Mouse (Mus musculus): Measurements from ENCODE around the gene Usp24. TPM values are rescaled to one million over a fixed set of nuclear protein-coding genes. Genes with fewer than 3 reads are reported as not detected.

Usp24 gene
- 13.9 and 16.7 TPM in 2 replicates for total RNA-seq (2012; rRNA removed)
- total RNA-seq (2014; rRNA removed), result 12.2 and 13.0 TPM in 2 replicates
- polyA plus RNA-seq (2012; ENCODE audit: insufficient read length, low read depth), result 20.4 and 25.7 TPM in 2 replicates

DNA sequence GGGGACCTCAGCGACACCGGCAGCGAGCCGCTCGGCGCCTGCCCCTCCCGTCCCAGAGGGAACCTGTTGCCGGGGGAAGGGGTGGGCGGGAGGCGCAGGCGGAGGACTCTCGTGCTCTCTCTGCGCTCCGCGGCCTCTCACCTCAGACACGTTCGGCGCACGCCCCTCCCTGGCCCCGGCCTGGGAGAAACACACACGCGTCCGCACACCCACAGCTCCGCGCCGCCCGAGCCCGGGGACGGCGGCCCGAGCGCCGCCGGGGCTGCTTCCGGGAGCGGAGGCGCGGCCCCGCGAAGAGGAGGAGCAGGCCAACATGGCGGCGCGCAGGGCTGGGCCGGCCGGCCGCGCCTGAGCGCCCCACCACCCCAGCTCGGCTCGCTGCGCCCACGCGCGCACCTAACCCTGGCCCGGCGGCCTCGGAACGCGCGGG, at the start of gene Usp24:
Gene Usp24 (plus strand): TSS at position 293 of the 430 bp plus-strand sequence.
- no peaks in the 10 kb centered on the region for H3K27me3 ChIP-seq (replicated peaks)
- dilution Hi-C loops (cut with MboI; ENCODE audit: extremely low pct_ligation_motif_present, extremely low pct_unique_long_range_greater_than_20kb, low sequenced_read_pairs), result no loop called here
- H3K9ac ChIP-seq (ENCODE audit: insufficient read depth, low read depth), result peak within 1 kb of the TSS; percentile 86
- peak within 1 kb of the TSS; percentile 74 for H3K4me2 ChIP-seq (ENCODE audit: insufficient read depth, low read depth, poor library complexity, severe bottlenecking)
- peaks cover 0 to 3% of the 10 kb centered on the region in 2 experiments for H3K36me3 ChIP-seq (replicated peaks in 1 of 2; ENCODE audit: control insufficient read depth in 1 of 2, insufficient read depth in 1 of 2, low read length in 1 of 2)
- peaks cover 15% of the 10 kb centered on the region for H3K79me2 ChIP-seq (replicated peaks; ENCODE audit: control insufficient read depth, extremely low read depth, insufficient read depth, poor library complexity, severe bottlenecking)
- H3K27ac ChIP-seq (ENCODE audit: insufficient read depth, low read depth), result peak within 1 kb of the TSS; percentile 39
- peak within 1 kb of the TSS; percentile 85 to 98 (median 98) for H3K4me3 ChIP-seq (replicated peaks in 1 of 3; ENCODE audit: low read depth in 2 of 3, low read length in 2 of 3, poor library complexity in 1 of 3)
- TF ChIP-seq MEF2A (IDR thresholded peaks at IDR 0.05; ENCODE audit: borderline replicate concordance, low read depth, low read length) (no peak), MAFK (IDR thresholded peaks at IDR 0.05; ENCODE audit: insufficient replicate concordance, low read length) (no peak), POLR2AphosphoS2 (IDR thresholded peaks at IDR 0.05; ENCODE audit: low read depth, low read length) (no peak), E2F4 (IDR thresholded peaks at IDR 0.05; ENCODE audit: insufficient replicate concordance, low read depth, low read length) (no peak), JUN (IDR thresholded peaks at IDR 0.05; ENCODE audit: insufficient read depth, low read depth, low read length) (no peak), TCF12 (IDR thresholded peaks at IDR 0.05; ENCODE audit: low read depth, low read length) (peak; percentile 60; the same call in 1 of the 2 replicates), NELFE (IDR thresholded peaks at IDR 0.05; ENCODE audit: low read depth, low read length) (peak; percentile 79), ZMIZ1 (IDR thresholded peaks at IDR 0.05; ENCODE audit: low read depth, low read length) (peak; percentile 71; the same call in 1 of the 2 replicates), RCOR1 (conservative IDR thresholded peaks at IDR 0.05; ENCODE audit: low read depth, low read length) (no peak), ZKSCAN1 (IDR thresholded peaks at IDR 0.05; ENCODE audit: borderline replicate concordance, low read depth, low read length) (no peak), CTCF (conservative IDR thresholded peaks at IDR 0.05 in 1 of 2, IDR thresholded peaks at IDR 0.05 in 1 of 2; ENCODE audit: low read depth in 2 of 2, low read length in 2 of 2) (no peak), ELF1 (IDR thresholded peaks at IDR 0.05; ENCODE audit: low read depth, low read length) (peak; percentile 87), NRF1 (IDR thresholded peaks at IDR 0.05; ENCODE audit: low read depth, low read length) (peak; percentile 57; the same call in 1 of the 2 replicates), HCFC1 (IDR thresholded peaks at IDR 0.05; ENCODE audit: low read depth, low read length) (no peak), UBTF (IDR thresholded peaks at IDR 0.05; ENCODE audit: low read depth, low read length) (0 out of 2 replicates have a peak, but pooled peaks have one; percentile 73), POLR2A (IDR thresholded peaks at IDR 0.05; ENCODE audit: low read depth, low read length) (peak; percentile 92), CHD2 (IDR thresholded peaks at IDR 0.05; ENCODE audit: low read length) (no peak), RAD21 (IDR thresholded peaks at IDR 0.05; ENCODE audit: low read depth, low read length) (no peak), IRF4 (IDR thresholded peaks at IDR 0.05; ENCODE audit: low read depth, low read length) (no peak), BHLHE40 (IDR thresholded peaks at IDR 0.05; ENCODE audit: low read depth, low read length) (peak; percentile 58; the same call in 1 of the 2 replicates)
- H3K9me3 ChIP-seq (replicated peaks; ENCODE audit: low read length), result no peaks in the 10 kb centered on the region
- DNase-seq (ENCODE audit: extremely low read depth), result peak; percentile 42
- H3K4me1 ChIP-seq (ENCODE audit: control insufficient read depth in 1 of 2, insufficient read depth in 2 of 2), result peaks cover 2 to 51% of the 10 kb centered on the region in 2 experiments; a peak in 3 of 4 replicates
- in situ Hi-C loops (cut with MboI; ENCODE audit: low pct_ligation_motif_present, low pct_unique_long_range_greater_than_20kb, low sequenced_read_pairs), result no loop called here

DNA sequence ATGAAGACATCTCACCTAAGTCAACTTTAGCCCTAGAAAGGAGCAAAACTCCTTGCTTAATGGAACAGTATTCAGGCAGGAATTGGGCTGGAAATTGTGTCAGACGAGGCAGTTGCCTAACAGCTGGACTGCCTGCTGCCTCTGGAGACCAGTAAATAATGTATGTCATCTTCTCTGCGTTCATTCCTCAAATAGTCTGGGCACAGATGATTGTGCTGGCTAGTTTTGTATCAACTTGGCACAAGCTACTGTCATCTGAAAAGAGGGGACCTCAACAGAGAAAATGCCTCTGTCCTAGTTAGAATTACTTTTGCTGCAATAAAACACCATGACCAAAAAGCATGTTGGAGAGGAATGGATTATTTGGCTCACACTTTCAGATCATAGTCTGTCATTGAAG, 39.1 kb upstream of the Usp24 start:
- in situ Hi-C loops (cut with MboI; ENCODE audit: low pct_ligation_motif_present, low pct_unique_long_range_greater_than_20kb, low sequenced_read_pairs), result no loop called here
- H3K36me3 ChIP-seq (replicated peaks in 1 of 2; ENCODE audit: control insufficient read depth in 1 of 2, insufficient read depth in 1 of 2, low read length in 1 of 2), result no peaks in the 10 kb centered on the region
- no peak overlapping the region for H3K9ac ChIP-seq (ENCODE audit: insufficient read depth, low read depth)
- TF ChIP-seq EP300 (IDR thresholded peaks at IDR 0.05; ENCODE audit: low read length) (no peak), MAFK (IDR thresholded peaks at IDR 0.05; ENCODE audit: insufficient replicate concordance, low read length) (no peak), USF2 (conservative IDR thresholded peaks at IDR 0.05; ENCODE audit: low read depth, low read length) (no peak), MAZ (IDR thresholded peaks at IDR 0.05; ENCODE audit: low read depth, low read length) (no peak), POLR2AphosphoS2 (IDR thresholded peaks at IDR 0.05; ENCODE audit: low read depth, low read length) (no peak), MXI1 (IDR thresholded peaks at IDR 0.05; ENCODE audit: low read depth, low read length) (no peak), IRF4 (IDR thresholded peaks at IDR 0.05; ENCODE audit: low read depth, low read length) (no peak), RAD21 (IDR thresholded peaks at IDR 0.05; ENCODE audit: low read depth, low read length) (no peak), UBTF (IDR thresholded peaks at IDR 0.05; ENCODE audit: low read depth, low read length) (no peak), ZC3H11A (IDR thresholded peaks at IDR 0.05; ENCODE audit: low read depth, low read length) (no peak), ELF1 (IDR thresholded peaks at IDR 0.05; ENCODE audit: low read depth, low read length) (no peak), CHD2 (IDR thresholded peaks at IDR 0.05; ENCODE audit: low read length) (no peak)
- H3K4me3 ChIP-seq (replicated peaks in 1 of 3; ENCODE audit: low read depth in 2 of 3, low read length in 2 of 3, poor library complexity in 1 of 3), result no peak overlapping the region
- H3K4me1 ChIP-seq (ENCODE audit: control insufficient read depth in 1 of 2, insufficient read depth in 2 of 2), result peaks cover 0 to 18% of the 10 kb centered on the region in 2 experiments; a peak in 2 of 4 replicates
- dilution Hi-C loops (cut with MboI; ENCODE audit: extremely low pct_ligation_motif_present, extremely low pct_unique_long_range_greater_than_20kb, low sequenced_read_pairs), result no loop called here
- no peaks in the 10 kb centered on the region for H3K9me3 ChIP-seq (replicated peaks; ENCODE audit: low read length)
- H3K27me3 ChIP-seq (replicated peaks), result no peaks in the 10 kb centered on the region
- no peaks in the 10 kb centered on the region for H3K79me2 ChIP-seq (replicated peaks; ENCODE audit: control insufficient read depth, extremely low read depth, insufficient read depth, poor library complexity, severe bottlenecking)
- DNase-seq (ENCODE audit: extremely low read depth), result no peak
- no peak overlapping the region for H3K27ac ChIP-seq (ENCODE audit: insufficient read depth, low read depth)
- no peak overlapping the region for H3K4me2 ChIP-seq (ENCODE audit: insufficient read depth, low read depth, poor library complexity, severe bottlenecking)
